Mouse (Mus musculus): ENCODE data around the gene Trim80. TPM values are rescaled to one million over a fixed set of nuclear protein-coding genes. Genes with fewer than 3 reads are reported as not detected.

Trim80 gene
- polyA plus RNA-seq, 1 experiment from 2014 or later, result 0.26 TPM

DNA sequence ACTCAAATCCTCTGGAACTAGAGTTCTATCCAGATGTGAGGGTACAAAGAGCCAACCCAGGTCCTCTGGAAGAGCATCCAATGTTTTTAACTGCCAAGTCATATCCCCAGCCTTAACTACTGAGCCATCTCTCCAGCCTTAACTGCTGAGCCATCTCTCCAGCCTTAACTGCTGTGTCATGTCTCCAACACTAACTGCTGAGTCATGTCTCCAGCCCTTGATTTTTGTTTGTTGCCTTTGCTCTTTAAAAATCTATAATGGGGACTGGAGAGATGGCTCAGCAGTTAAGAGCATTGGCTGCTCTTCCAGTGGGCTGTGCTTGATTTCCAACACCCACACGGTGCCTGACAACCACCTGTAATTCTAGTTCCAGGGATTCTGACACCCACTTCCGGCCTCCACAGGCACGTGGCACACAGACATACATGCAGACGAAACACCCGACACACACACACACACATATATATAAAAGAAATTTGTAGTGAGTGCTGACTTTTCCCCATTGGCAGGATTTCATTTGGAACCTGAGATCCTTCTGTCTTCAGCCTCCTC lies 2.7 kb upstream of the Trim80 start:
- 70% methylated on average over 5 of the region's 5 CpGs for WGBS
- ATAC-seq (ENCODE audit: insufficient read depth, low FRiP score), result no peak

DNA sequence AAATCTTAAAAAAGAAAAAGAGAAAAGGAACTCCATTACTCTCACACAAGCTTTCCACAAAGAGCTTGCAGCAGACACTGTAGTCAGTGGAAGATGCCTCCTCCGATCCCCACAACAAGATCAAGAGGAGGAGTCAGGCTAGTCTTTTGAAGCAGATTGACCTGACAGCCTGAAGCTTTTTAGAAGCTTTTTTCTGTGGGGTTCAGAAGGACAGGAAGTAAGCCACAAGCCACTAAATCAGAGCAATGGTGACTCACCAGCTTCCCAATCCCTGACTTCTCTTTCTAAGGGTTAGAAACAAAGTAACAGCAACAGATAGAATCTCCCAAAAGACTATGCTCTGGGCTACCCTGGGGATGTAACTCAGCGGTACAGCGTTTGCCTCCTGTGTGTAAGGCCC lies 1.0 kb upstream of the Trim80 start:
- no peak for ATAC-seq (ENCODE audit: insufficient read depth, low FRiP score)

More for the DNA sequence above, 2.7 kb upstream of the Trim80 start:
- Histone ChIP-seq H3K27me3 (ENCODE audit: control insufficient read depth, insufficient read depth, low read length) (no peaks in the 10 kb centered on the region), H3K4me1 (ENCODE audit: control insufficient read depth, insufficient read depth, low read length) (peaks cover 9% of the 10 kb centered on the region), H3K36me3 (ENCODE audit: control insufficient read depth, insufficient read depth, low read length) (no peaks in the 10 kb centered on the region), H3K4me2 (ENCODE audit: low read depth, low read length) (no peak overlapping the region), H3K4me3 (replicated peaks; ENCODE audit: low read length) (no peak overlapping the region), H3K9me3 (replicated peaks; ENCODE audit: control insufficient read depth, low read length) (no peaks in the 10 kb centered on the region), H3K27ac (ENCODE audit: low read length) (no peak overlapping the region), H3K9ac (ENCODE audit: low read length) (no peak overlapping the region)

DNA sequence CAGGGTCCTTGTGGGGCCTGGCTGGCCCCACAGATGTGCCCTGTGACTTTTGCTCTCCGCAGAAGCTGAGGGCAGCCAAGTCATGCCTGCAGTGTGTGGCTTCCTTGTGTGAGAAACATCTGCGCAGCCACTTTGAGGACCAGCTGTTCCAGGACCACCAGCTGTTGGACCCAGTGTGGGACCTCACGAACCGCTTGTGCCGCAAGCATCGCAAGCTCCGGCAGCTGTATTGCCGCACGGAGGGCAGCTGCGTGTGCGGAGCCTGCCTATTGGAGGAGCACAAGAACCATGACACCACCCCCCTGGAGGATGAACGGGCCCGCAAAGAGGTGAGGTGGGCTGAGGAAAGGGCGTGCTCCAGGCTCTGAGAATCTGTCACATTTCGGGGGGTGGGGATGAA lies 1.1 kb downstream of the Trim80 start:
- no peaks in the 10 kb centered on the region for H3K27me3 ChIP-seq (ENCODE audit: control insufficient read depth, insufficient read depth, low read length)
- WGBS, result 40% methylated on average over 15 of the region's 15 CpGs

More for the DNA sequence above, 1.0 kb upstream of the Trim80 start:
- Histone ChIP-seq H3K36me3 (ENCODE audit: control insufficient read depth, insufficient read depth, low read length) (no peaks in the 10 kb centered on the region), H3K9me3 (replicated peaks; ENCODE audit: control insufficient read depth, low read length) (no peaks in the 10 kb centered on the region), H3K27me3 (ENCODE audit: control insufficient read depth, insufficient read depth, low read length) (no peaks in the 10 kb centered on the region), H3K4me2 (ENCODE audit: low read depth, low read length) (no peak overlapping the region), H3K27ac (ENCODE audit: low read length) (no peak overlapping the region), H3K9ac (ENCODE audit: low read length) (no peak overlapping the region), H3K4me1 (ENCODE audit: control insufficient read depth, insufficient read depth, low read length) (peaks cover 9% of the 10 kb centered on the region), H3K4me3 (replicated peaks; ENCODE audit: low read length) (no peak overlapping the region)
- 82% methylated on average over 3 of the region's 3 CpGs for WGBS

DNA sequence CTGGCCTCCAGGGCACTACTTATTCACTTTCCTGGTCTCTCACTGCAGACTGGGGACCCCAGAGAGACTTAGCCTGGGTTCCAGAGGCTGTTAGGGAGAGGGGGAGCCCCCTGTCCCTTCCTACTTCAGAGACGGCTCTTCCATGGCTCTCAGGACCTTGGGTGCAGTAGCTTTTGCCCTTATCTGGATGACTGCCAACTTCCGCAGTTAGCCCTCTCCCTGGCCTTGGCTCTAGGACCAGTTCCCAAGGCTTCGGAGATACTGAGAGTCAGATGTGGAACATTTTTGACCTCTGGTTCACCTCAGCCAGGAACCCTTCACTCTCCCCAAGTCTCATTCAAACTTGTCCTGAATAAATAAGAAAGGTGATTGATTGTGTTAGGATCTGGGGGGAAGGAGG lies 6.6 kb downstream of the Trim80 start:
- no peak for ATAC-seq (ENCODE audit: insufficient read depth, low FRiP score)
- H3K9ac ChIP-seq (ENCODE audit: low read length), result peak overlapping the region; percentile 32
- 40% methylated on average over 3 of the region's 3 CpGs for WGBS
- no peaks in the 10 kb centered on the region; the same call in 1 of the 2 replicates for H3K4me1 ChIP-seq (ENCODE audit: control insufficient read depth, insufficient read depth, low read length)
- no peaks in the 10 kb centered on the region for H3K27me3 ChIP-seq (ENCODE audit: control insufficient read depth, insufficient read depth, low read length)
- H3K36me3 ChIP-seq (ENCODE audit: control insufficient read depth, insufficient read depth, low read length), result no peaks in the 10 kb centered on the region
- no peak overlapping the region for H3K4me2 ChIP-seq (ENCODE audit: low read depth, low read length)
- no peak overlapping the region for H3K27ac ChIP-seq (ENCODE audit: low read length)
- no peak overlapping the region for H3K4me3 ChIP-seq (replicated peaks; ENCODE audit: low read length)
- no peaks in the 10 kb centered on the region for H3K9me3 ChIP-seq (replicated peaks; ENCODE audit: control insufficient read depth, low read length)

More for the DNA sequence above, 1.1 kb downstream of the Trim80 start:
- H3K9ac ChIP-seq (ENCODE audit: low read length), result no peak overlapping the region
- no peak overlapping the region for H3K4me3 ChIP-seq (replicated peaks; ENCODE audit: low read length)
- H3K4me2 ChIP-seq (ENCODE audit: low read depth, low read length), result no peak overlapping the region
- ATAC-seq (ENCODE audit: insufficient read depth, low FRiP score), result no peak
- no peaks in the 10 kb centered on the region for H3K9me3 ChIP-seq (replicated peaks; ENCODE audit: control insufficient read depth, low read length)
- no peak overlapping the region for H3K27ac ChIP-seq (ENCODE audit: low read length)
- no peaks in the 10 kb centered on the region for H3K36me3 ChIP-seq (ENCODE audit: control insufficient read depth, insufficient read depth, low read length)
- no peaks in the 10 kb centered on the region for H3K4me1 ChIP-seq (ENCODE audit: control insufficient read depth, insufficient read depth, low read length)

DNA sequence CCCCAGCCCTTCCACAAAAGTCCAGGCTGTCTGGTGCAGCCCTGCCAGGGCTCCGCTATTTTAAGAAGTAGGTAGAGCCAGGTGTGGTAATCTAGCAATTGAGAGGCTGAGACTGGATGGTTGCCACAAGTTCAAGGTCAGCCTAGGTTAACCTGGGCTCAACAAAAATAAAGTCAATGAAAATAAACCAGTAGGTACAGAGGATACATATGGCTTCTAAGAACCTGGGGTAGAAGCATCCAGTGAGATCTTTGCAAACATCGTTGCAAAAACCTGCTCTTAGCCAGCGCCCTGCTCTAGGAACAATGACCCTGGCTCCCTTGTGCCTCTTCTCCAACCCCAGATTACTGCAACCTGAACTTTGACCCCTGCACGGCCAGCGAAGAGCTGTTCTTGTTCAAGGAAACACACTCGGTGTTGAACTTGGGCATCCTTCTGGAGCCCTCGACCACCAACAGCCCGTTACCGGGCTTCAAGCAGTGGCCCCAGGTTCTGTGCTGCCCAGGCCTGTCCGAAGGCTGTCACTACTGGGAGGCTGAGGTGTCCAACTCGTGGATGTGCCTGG lies 7.1 kb downstream of the Trim80 start:
- H3K9ac ChIP-seq (ENCODE audit: low read length), result no peak overlapping the region
- H3K4me2 ChIP-seq (ENCODE audit: low read depth, low read length), result no peak overlapping the region
- H3K27me3 ChIP-seq (ENCODE audit: control insufficient read depth, insufficient read depth, low read length), result no peaks in the 10 kb centered on the region
- no peaks in the 10 kb centered on the region; the same call in 1 of the 2 replicates for H3K4me1 ChIP-seq (ENCODE audit: control insufficient read depth, insufficient read depth, low read length)
- no peaks in the 10 kb centered on the region for H3K9me3 ChIP-seq (replicated peaks; ENCODE audit: control insufficient read depth, low read length)
- ATAC-seq (ENCODE audit: insufficient read depth, low FRiP score), result no peak
- H3K36me3 ChIP-seq (ENCODE audit: control insufficient read depth, insufficient read depth, low read length), result no peaks in the 10 kb centered on the region
- H3K4me3 ChIP-seq (replicated peaks; ENCODE audit: low read length), result no peak overlapping the region
- H3K27ac ChIP-seq (ENCODE audit: low read length), result peak overlapping the region; percentile 14; the same call in 1 of the 2 replicates
- 76% methylated on average over 11 of the region's 11 CpGs for WGBS

DNA sequence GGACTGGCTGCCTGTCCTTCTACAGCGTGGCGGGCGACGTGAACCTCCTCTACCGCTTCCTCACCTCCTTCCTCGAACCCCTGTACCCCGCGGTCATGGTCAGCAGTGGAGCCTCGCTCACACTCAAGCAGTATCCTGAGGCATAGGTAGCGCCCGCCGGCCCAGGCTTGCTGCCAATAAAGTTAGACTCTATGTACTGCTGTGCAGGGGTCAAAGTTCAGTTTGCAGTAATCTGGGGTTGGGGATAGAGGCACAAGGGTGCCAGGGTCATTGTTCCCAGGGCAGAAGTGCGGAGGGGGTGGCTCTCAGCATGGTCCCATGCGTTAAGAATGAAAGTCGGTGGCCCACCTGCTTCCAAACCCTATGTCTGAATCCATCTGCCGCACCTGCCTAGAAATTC lies 7.7 kb downstream of the Trim80 start:
- 82% methylated on average over 16 of the region's 16 CpGs for WGBS
- peak overlapping the region; percentile 14; the same call in 1 of the 2 replicates for H3K27ac ChIP-seq (ENCODE audit: low read length)
- ATAC-seq (ENCODE audit: insufficient read depth, low FRiP score), result peak; percentile 27; the same call in 1 of the 2 replicates
- no peaks in the 10 kb centered on the region for H3K9me3 ChIP-seq (replicated peaks; ENCODE audit: control insufficient read depth, low read length)
- H3K36me3 ChIP-seq (ENCODE audit: control insufficient read depth, insufficient read depth, low read length), result no peaks in the 10 kb centered on the region
- H3K27me3 ChIP-seq (ENCODE audit: control insufficient read depth, insufficient read depth, low read length), result no peaks in the 10 kb centered on the region
- no peaks in the 10 kb centered on the region; the same call in 1 of the 2 replicates for H3K4me1 ChIP-seq (ENCODE audit: control insufficient read depth, insufficient read depth, low read length)
- no peak overlapping the region for H3K9ac ChIP-seq (ENCODE audit: low read length)
- H3K4me3 ChIP-seq (replicated peaks; ENCODE audit: low read length), result no peak overlapping the region
- H3K4me2 ChIP-seq (ENCODE audit: low read depth, low read length), result no peak overlapping the region

DNA sequence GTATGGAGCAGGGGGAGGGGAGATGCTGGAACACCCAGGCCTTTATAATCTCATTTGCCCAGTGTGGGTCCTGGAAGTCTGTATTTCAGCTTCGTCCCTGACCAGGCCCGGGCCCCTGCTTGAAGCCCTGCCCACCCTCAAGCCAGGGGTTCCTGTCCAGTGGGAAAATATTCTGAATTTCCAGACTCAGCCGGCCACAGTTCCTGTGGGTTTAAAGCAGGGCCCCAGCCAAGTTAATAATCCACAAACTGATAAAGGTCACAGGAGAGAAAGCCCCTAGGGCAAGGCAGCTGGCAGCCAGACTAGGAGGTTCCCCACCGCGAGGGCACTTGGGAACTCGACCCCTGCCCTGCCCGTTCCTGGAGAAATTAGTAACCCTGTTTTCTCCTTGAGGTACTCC lies 8.7 kb downstream of the Trim80 start:
- Histone ChIP-seq H3K9ac (ENCODE audit: low read length) (no peak overlapping the region), H3K4me1 (ENCODE audit: control insufficient read depth, insufficient read depth, low read length) (no peaks in the 10 kb centered on the region; the same call in 1 of the 2 replicates), H3K36me3 (ENCODE audit: control insufficient read depth, insufficient read depth, low read length) (no peaks in the 10 kb centered on the region), H3K27me3 (ENCODE audit: control insufficient read depth, insufficient read depth, low read length) (no peaks in the 10 kb centered on the region), H3K4me3 (replicated peaks; ENCODE audit: low read length) (no peak overlapping the region), H3K4me2 (ENCODE audit: low read depth, low read length) (no peak overlapping the region), H3K27ac (ENCODE audit: low read length) (no peak overlapping the region; the same call in 1 of the 2 replicates), H3K9me3 (replicated peaks; ENCODE audit: control insufficient read depth, low read length) (no peaks in the 10 kb centered on the region)
- WGBS, result 47% methylated on average over 7 of the region's 7 CpGs
- no peak for ATAC-seq (ENCODE audit: insufficient read depth, low FRiP score)

DNA sequence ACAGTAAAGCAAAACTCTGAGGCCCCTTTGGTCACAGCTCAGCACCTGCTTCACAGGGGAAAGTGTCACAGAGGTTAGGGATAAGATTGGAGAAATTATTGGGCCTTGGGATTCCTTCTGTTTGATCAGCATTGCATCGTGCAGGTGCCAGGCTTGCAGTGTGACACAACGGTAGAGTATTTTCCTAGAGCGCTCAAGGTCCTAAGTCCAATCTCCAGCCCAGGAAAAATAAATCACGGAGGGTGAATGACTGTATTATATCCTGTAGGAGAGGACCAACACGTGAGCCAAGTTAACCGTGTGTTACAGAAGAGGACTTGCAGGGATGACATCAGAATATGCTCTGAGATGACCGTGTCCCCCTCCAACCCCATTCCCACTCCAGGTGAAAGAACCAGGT lies 9.8 kb downstream of the Trim80 start:
- WGBS, result 73% methylated on average over 7 of the region's 7 CpGs
- Histone ChIP-seq H3K36me3 (ENCODE audit: control insufficient read depth, insufficient read depth, low read length) (no peaks in the 10 kb centered on the region), H3K4me2 (ENCODE audit: low read depth, low read length) (no peak overlapping the region), H3K9me3 (replicated peaks; ENCODE audit: control insufficient read depth, low read length) (no peaks in the 10 kb centered on the region), H3K27me3 (ENCODE audit: control insufficient read depth, insufficient read depth, low read length) (no peaks in the 10 kb centered on the region), H3K27ac (ENCODE audit: low read length) (no peak overlapping the region), H3K9ac (ENCODE audit: low read length) (no peak overlapping the region), H3K4me3 (replicated peaks; ENCODE audit: low read length) (no peak overlapping the region), H3K4me1 (ENCODE audit: control insufficient read depth, insufficient read depth, low read length) (no peaks in the 10 kb centered on the region; the same call in 1 of the 2 replicates)
- 0 out of 2 replicates have a peak, but pooled peaks have one; percentile 38 for ATAC-seq (ENCODE audit: insufficient read depth, low FRiP score)

DNA sequence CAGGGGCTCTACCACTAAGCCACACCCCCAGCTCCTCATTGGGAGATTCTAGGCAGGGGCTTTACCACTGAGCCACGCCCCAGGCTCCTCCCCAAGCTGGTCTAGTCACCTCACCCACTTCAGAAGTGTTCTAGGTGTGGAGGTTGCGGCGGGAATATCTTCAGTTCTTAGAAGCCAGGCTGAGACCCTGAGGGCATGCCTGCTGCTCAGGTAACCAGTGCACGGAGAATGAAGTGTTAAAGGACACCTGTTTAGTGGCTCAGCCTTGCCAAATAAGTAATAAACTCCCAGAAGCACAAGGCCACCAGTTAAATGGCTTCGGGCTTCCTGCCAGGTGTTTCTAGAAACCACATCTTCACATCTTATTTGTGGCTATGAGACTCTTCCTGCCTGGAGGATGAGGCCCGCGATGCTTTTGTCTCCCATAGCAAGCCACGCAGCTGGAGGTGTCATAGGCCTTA lies 11.5 kb downstream of the Trim80 start:
- Histone ChIP-seq H3K27me3 (ENCODE audit: control insufficient read depth, insufficient read depth, low read length) (no peaks in the 10 kb centered on the region), H3K4me3 (replicated peaks; ENCODE audit: low read length) (no peak overlapping the region), H3K9ac (ENCODE audit: low read length) (no peak overlapping the region), H3K9me3 (replicated peaks; ENCODE audit: control insufficient read depth, low read length) (no peaks in the 10 kb centered on the region), H3K27ac (ENCODE audit: low read length) (no peak overlapping the region), H3K4me1 (ENCODE audit: control insufficient read depth, insufficient read depth, low read length) (no peaks in the 10 kb centered on the region; the same call in 1 of the 2 replicates), H3K4me2 (ENCODE audit: low read depth, low read length) (no peak overlapping the region), H3K36me3 (ENCODE audit: control insufficient read depth, insufficient read depth, low read length) (no peaks in the 10 kb centered on the region)
- WGBS, result 79% methylated on average over 8 of the region's 8 CpGs
- no peak for ATAC-seq (ENCODE audit: insufficient read depth, low FRiP score)

Data from stomach, embryonic 16.5 days (tissue).